Mouse (Mus musculus) limb, embryonic 14.5 days (tissue): Measurements from ENCODE around the gene Dusp27. TPM values are rescaled to one million over a fixed set of nuclear protein-coding genes. Genes with fewer than 3 reads are reported as not detected.

Experiments used
- ATAC-seq: fragments of 200-750 bp; cut with Nextera tagmentation; 2 replicates; pipeline ENCODE4 v1.8.0; 2017; ENCODE audit warnings: low read depth, moderate number of reproducible peaks, moderate TSS enrichment; ENCODE audit not compliant: low FRiP score
- DNase-seq: peaks from one replicate; pipeline ENCODE4 v3.0.0-alpha.2; 2015; ENCODE audit warnings: low spot score
- H3K27ac ChIP-seq: fragments of 300-500 bp; sonication (generic); replicated peaks from 2 replicates; pipeline ENCODE4 v1.5.1; 2014; ENCODE audit warnings: low read depth, mild to moderate bottlenecking, low read length, moderate library complexity, mixed read lengths
- H3K27me3 ChIP-seq: fragments of 300-500 bp; sonication (generic); 2 replicates; pipeline ENCODE4 v1.6.1; 2014; ENCODE audit warnings: low read length, mixed read lengths; ENCODE audit not compliant: control insufficient read depth, insufficient read depth
- H3K36me3 ChIP-seq: fragments of 300-500 bp; sonication (generic); 2 replicates; pipeline ENCODE4 v1.6.1; 2014; ENCODE audit warnings: mild to moderate bottlenecking, low read length, moderate library complexity, mixed read lengths; ENCODE audit not compliant: control insufficient read depth, insufficient read depth
- H3K4me1 ChIP-seq: fragments of 300-500 bp; sonication (generic); 2 replicates; pipeline ENCODE4 v1.6.1; 2014; ENCODE audit warnings: antibody characterized with exemption, low read length, mixed read lengths; ENCODE audit not compliant: control insufficient read depth, insufficient read depth
- H3K4me2 ChIP-seq: fragments of 300-500 bp; sonication (generic); replicated peaks from 2 replicates; pipeline ENCODE4 v1.6.1; 2014; ENCODE audit warnings: low read depth, mild to moderate bottlenecking, low read length, moderate library complexity; ENCODE audit not compliant: severe bottlenecking
- H3K4me3 ChIP-seq: fragments of 300-500 bp; sonication (generic); replicated peaks from 2 replicates; pipeline ENCODE4 v1.5.1; 2014; ENCODE audit warnings: low read length
- H3K9ac ChIP-seq: fragments of 300-500 bp; sonication (generic); 2 replicates; pipeline ENCODE4 v1.6.1; 2014; ENCODE audit warnings: mild to moderate bottlenecking, low read depth, low read length, moderate library complexity; ENCODE audit not compliant: severe bottlenecking
- H3K9me3 ChIP-seq: fragments of 300-500 bp; sonication (generic); 2 replicates; pipeline ENCODE4 v1.6.1; 2016; ENCODE audit warnings: low read length; ENCODE audit not compliant: control insufficient read depth
- POLR2A ChIP-seq: fragments of 200-500 bp; IDR thresholded peaks from 2 replicates; pipeline ENCODE4 v1.8.0; 2012; ENCODE audit warnings: inconsistent platforms, mild to moderate bottlenecking, moderate library complexity, borderline replicate concordance; ENCODE audit not compliant: insufficient read depth, insufficient read length; ENCODE audit errors: extremely low read depth
- WGBS: fragments of 180-500 bp; shearing (Covaris S2); extraction: QIAGEN DNeasy Blood & Tissue Kit; methylation state at CpG from one replicate; pipeline ENCODE4 v1.1.7; 2014; 5-methylcytosine and 5-hydroxymethylcytosine counted together
- polyA plus RNA-seq, 2 experiments: library from polyadenylated mRNA; depleted of rRNA in 1 of 2; stranded (reverse) in 1 of 2; unstranded in 1 of 2; fragments of >200 nt; fragmentation: Nextera tagmentation in 1 of 2; extraction: Ambion mirVana in 1 of 2; gene quantifications; 2 replicates each; pipeline versions ENCODE4 v1.2.1 to v1.2.3; 2012 to 2014

Dusp27 gene
- polyA plus RNA-seq, 2 experiments, result 3.6 to 6.4 TPM

GRCm38 (mm10) chr1:166152034-166152433 is 24.3 kb upstream of the Dusp27 start:
- no peak overlapping the region for H3K27ac ChIP-seq
- H3K36me3 ChIP-seq, result no peaks in the 10 kb centered on the region
- H3K9ac ChIP-seq, result no peak overlapping the region
- no peak overlapping the region for H3K4me3 ChIP-seq
- 88% methylated on average over 10 of the region's 10 CpGs for WGBS
- H3K9me3 ChIP-seq, result no peaks in the 10 kb centered on the region
- H3K27me3 ChIP-seq, result peaks cover 12% of the 10 kb centered on the region
- ATAC-seq (no peak), DNase-seq (no peak)
- no peak for TF ChIP-seq POLR2A
- H3K4me1 ChIP-seq, result no peaks in the 10 kb centered on the region
- no peak overlapping the region for H3K4me2 ChIP-seq

DNA sequence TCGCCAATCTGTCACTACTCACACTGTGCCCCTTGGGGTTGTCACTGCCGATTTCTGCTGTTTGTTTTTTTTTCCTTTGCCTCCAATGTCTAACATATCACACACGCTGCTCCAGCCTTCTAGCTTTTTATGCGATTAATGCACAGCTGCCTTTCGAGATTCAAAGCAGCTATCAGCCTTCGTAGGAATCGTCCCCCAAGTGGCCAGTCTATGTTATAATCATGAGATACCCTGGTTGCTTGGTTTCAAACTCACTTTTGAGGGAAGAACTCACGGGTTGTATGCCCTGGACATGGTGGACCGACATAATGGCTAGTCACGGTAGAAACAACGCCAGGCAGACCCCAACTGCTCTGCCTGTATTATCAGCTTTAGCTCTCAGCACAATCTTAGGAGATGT is 23.6 kb upstream of the Dusp27 start:
- DNase-seq, result no peak
- ATAC-seq, result no peak
- no peak overlapping the region for H3K27ac ChIP-seq
- WGBS, result 58% methylated on average over 11 of the region's 11 CpGs
- no peak overlapping the region for H3K4me3 ChIP-seq
- H3K9me3 ChIP-seq, result no peaks in the 10 kb centered on the region
- no peak overlapping the region for H3K4me2 ChIP-seq
- peaks cover 12% of the 10 kb centered on the region for H3K27me3 ChIP-seq
- no peak overlapping the region for H3K9ac ChIP-seq
- no peaks in the 10 kb centered on the region for H3K4me1 ChIP-seq
- TF ChIP-seq POLR2A, result no peak
- no peaks in the 10 kb centered on the region for H3K36me3 ChIP-seq

GRCm38 (mm10) chr1:166150035-166150434 is 22.3 kb upstream of the Dusp27 start:
- Histone ChIP-seq H3K4me1 (no peaks in the 10 kb centered on the region), H3K4me3 (no peak overlapping the region), H3K27ac (no peak overlapping the region), H3K9me3 (no peaks in the 10 kb centered on the region), H3K4me2 (no peak overlapping the region), H3K36me3 (no peaks in the 10 kb centered on the region), H3K9ac (no peak overlapping the region), H3K27me3 (peaks cover 7% of the 10 kb centered on the region)
- WGBS, result 84% methylated on average over 7 of the region's 7 CpGs
- ATAC-seq, result no peak
- no peak for DNase-seq
- TF ChIP-seq POLR2A, result no peak

GRCm38 (mm10) chr1:166149441-166149840 is 21.7 kb upstream of the Dusp27 start:
- TF ChIP-seq POLR2A, result no peak
- no peak for DNase-seq

GRCm38 (mm10) chr1:166147657-166148056 is 19.9 kb upstream of the Dusp27 start:
- Histone ChIP-seq H3K4me3 (no peak overlapping the region), H3K4me1 (no peaks in the 10 kb centered on the region), H3K27me3 (no peaks in the 10 kb centered on the region), H3K36me3 (no peaks in the 10 kb centered on the region), H3K9me3 (no peaks in the 10 kb centered on the region), H3K4me2 (no peak overlapping the region), H3K9ac (no peak overlapping the region), H3K27ac (no peak overlapping the region)
- DNase-seq, result no peak
- TF ChIP-seq POLR2A, result no peak
- 76% methylated on average over 3 of the region's 3 CpGs for WGBS
- no peak for ATAC-seq

More at GRCm38 (mm10) chr1:166149441-166149840, 21.7 kb upstream of the Dusp27 start:
- 88% methylated on average over 4 of the region's 4 CpGs for WGBS
- no peaks in the 10 kb centered on the region for H3K9me3 ChIP-seq
- H3K4me3 ChIP-seq, result no peak overlapping the region
- peaks cover 2% of the 10 kb centered on the region for H3K27me3 ChIP-seq
- ATAC-seq, result no peak
- no peaks in the 10 kb centered on the region for H3K36me3 ChIP-seq
- H3K9ac ChIP-seq, result no peak overlapping the region
- H3K4me2 ChIP-seq, result no peak overlapping the region
- no peak overlapping the region for H3K27ac ChIP-seq
- no peaks in the 10 kb centered on the region for H3K4me1 ChIP-seq

- H3K4me1 ChIP-seq, result no peaks in the 10 kb centered on the region
- no peak overlapping the region for H3K4me3 ChIP-seq
- no peak for TF ChIP-seq POLR2A
- no peaks in the 10 kb centered on the region for H3K36me3 ChIP-seq
- H3K27ac ChIP-seq, result no peak overlapping the region
- H3K27me3 ChIP-seq, result no peaks in the 10 kb centered on the region
- H3K9ac ChIP-seq, result no peak overlapping the region
- 89% methylated on average over 11 of the region's 11 CpGs for WGBS
- no peak overlapping the region for H3K4me2 ChIP-seq
- DNase-seq, result no peak
- no peak for ATAC-seq
- no peaks in the 10 kb centered on the region for H3K9me3 ChIP-seq
These were observed 18.9 kb upstream of the Dusp27 start for GRCm38 (mm10) chr1:166146626-166147025.
